Mouse (Mus musculus) forebrain, embryonic 16.5 days (tissue): ENCODE measurements around the gene Slc24a4. TPM values are rescaled to one million over a fixed set of nuclear protein-coding genes. Genes with fewer than 3 reads are reported as not detected.

Experiments used
- ATAC-seq: fragments of 200-750 bp; cut with Nextera tagmentation; 2 replicates; pipeline ENCODE4 v1.8.0; 2017; ENCODE audit warnings: mild to moderate bottlenecking, moderate library complexity
- H3K27ac ChIP-seq: fragments of 300-500 bp; sonication (generic); 2 replicates; pipeline ENCODE4 v1.5.1; 2014; ENCODE audit warnings: low read length, control low read depth
- H3K27me3 ChIP-seq: fragments of 300-500 bp; sonication (generic); replicated peaks from 2 replicates; pipeline ENCODE4 v1.6.1; 2014; ENCODE audit warnings: low read length; ENCODE audit not compliant: control insufficient read depth, insufficient read depth
- H3K36me3 ChIP-seq: fragments of 300-500 bp; sonication (generic); 2 replicates; pipeline ENCODE4 v1.6.1; 2014; ENCODE audit not compliant: control insufficient read depth, insufficient read depth
- H3K4me1 ChIP-seq: fragments of 300-500 bp; sonication (generic); replicated peaks from 2 replicates; pipeline ENCODE4 v1.6.1; 2014; ENCODE audit warnings: low read length; ENCODE audit not compliant: control insufficient read depth, insufficient read depth
- H3K4me2 ChIP-seq: fragments of 300-500 bp; sonication (generic); 2 replicates; pipeline ENCODE4 v1.6.1; 2014; ENCODE audit warnings: mild to moderate bottlenecking, low read length, control low read depth
- H3K4me3 ChIP-seq: fragments of 300-500 bp; sonication (generic); replicated peaks from 2 replicates; pipeline ENCODE4 v1.5.1; 2014; ENCODE audit warnings: mild to moderate bottlenecking, low read length, control low read depth
- H3K9ac ChIP-seq: fragments of 300-500 bp; sonication (generic); replicated peaks from 2 replicates; pipeline ENCODE4 v1.6.1; 2014; ENCODE audit warnings: low read depth, low read length, control low read depth
- H3K9me3 ChIP-seq: fragments of 300-500 bp; sonication (generic); 2 replicates; pipeline ENCODE4 v1.6.1; 2016; ENCODE audit warnings: low read length; ENCODE audit not compliant: control insufficient read depth
- whole genome bisulfite sequencing: fragments of 180-500 bp; shearing (Covaris S2); extraction: QIAGEN DNeasy Blood & Tissue Kit; methylation state at CpG from one replicate; pipeline ENCODE4 v1.1.7; 2014; 5-methylcytosine and 5-hydroxymethylcytosine counted together
- polyA plus RNA-seq: library from polyadenylated mRNA; unstranded; fragments of >200 nt; fragmentation: Nextera tagmentation; extraction: Ambion mirVana; gene quantifications from 2 replicates; pipeline ENCODE4 v1.2.1, GENCODE M21; 2015

Gene Slc24a4
- polyA plus RNA-seq, 1 experiment from 2014 or later: 1.3 TPM

DNA sequence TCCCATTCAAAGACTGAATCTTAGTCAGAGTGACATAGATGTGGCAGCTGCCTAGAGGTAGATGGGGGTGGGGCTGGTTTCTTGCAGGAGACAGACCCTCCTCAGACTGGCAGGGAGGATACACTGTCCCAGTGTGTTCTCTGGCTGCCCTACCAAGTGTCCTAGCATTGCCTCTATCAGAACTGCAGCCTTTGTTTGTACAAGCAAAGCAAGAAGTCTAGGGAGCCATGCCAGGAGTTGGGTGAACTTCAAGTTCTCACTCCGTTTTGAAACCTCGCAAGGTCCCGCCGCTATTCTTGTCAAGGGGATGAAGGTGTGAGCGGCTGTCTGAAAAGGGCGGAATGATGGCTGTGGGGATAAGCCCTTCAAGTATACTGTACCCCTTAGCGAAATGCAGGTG lies 22.7 kb downstream of the Slc24a4 start:
- no peaks in the 10 kb centered on the region for H3K27me3 ChIP-seq
- 90% methylated on average over 7 of the region's 7 CpGs for WGBS
- H3K27ac ChIP-seq: no peak overlapping the region
- H3K9me3 ChIP-seq: no peaks in the 10 kb centered on the region
- H3K4me1 ChIP-seq: no peaks in the 10 kb centered on the region
- ATAC-seq: no peak
- H3K4me2 ChIP-seq: no peak overlapping the region
- no peak overlapping the region for H3K4me3 ChIP-seq
- H3K9ac ChIP-seq: no peak overlapping the region
- no peaks in the 10 kb centered on the region for H3K36me3 ChIP-seq

DNA sequence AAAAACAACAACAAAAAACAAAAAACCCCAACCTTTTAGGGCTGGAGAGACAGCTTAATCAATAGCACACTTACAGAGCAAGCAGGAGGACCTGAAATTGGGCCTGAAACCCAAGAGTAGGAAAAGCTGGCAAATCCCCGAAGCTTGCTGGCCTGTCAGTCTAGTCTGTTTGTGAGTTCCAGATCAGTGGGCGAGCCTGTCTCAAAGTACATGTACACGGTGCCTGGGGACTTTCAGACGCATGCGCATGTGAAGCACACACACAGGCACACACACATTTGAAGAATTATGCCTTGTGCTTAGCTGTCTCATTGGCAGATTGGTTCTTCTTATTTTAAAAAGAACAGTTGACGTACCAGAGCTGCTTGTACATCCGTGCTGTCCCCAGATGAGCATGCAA lies 25.3 kb downstream of the Slc24a4 start:
- Histone ChIP-seq H3K9ac (no peak overlapping the region), H3K27ac (no peak overlapping the region), H3K27me3 (no peaks in the 10 kb centered on the region), H3K9me3 (no peaks in the 10 kb centered on the region), H3K4me2 (no peak overlapping the region), H3K4me3 (no peak overlapping the region), H3K4me1 (no peaks in the 10 kb centered on the region), H3K36me3 (no peaks in the 10 kb centered on the region)
- ATAC-seq: no peak
- WGBS: 90% methylated on average over 7 of the region's 7 CpGs

DNA sequence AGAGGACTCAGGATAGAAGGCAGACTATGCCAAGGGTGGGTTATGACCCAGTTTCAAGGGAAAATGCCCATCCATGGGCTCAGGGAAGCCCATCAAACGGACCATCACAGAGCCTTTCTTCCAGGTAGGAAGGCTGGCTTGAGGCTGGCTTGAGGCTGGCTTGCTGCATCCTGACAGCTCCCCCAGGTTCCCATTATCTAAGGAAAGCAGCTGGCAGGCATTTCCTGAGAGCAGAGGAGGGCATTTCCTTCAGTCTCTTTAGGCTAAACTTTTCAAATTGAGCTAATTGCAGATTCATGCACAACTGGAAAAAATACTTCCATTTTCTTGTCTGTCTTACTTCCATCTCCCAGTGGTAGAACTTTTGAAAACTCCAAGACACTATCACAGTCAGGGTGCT lies 26.3 kb downstream of the Slc24a4 start:
- WGBS: 63% methylated on average over 1 of the region's 1 CpGs

DNA sequence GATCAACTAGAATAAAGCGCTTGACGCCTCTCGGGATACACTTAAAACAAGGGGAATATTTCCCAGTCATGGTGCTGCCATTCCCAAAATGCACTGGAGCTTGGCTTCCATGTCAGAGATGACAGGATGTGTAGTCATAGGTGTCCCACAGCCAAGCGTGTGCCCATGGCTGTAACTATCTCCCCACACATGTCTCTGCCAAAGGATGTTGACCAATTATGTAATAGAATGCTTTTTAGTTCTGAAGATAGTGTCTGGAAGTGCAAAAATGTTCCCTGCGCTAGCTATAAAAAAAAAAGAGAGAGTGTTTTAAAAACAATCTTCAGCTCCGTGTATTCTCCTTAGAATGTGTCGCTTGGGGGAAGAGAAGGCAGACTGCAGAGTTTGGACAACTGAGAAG lies 36.1 kb downstream of the Slc24a4 start:
- H3K27me3 ChIP-seq: no peaks in the 10 kb centered on the region
- no peak overlapping the region for H3K9ac ChIP-seq
- peaks cover 7% of the 10 kb centered on the region for H3K4me1 ChIP-seq
- H3K9me3 ChIP-seq: no peaks in the 10 kb centered on the region
- no peaks in the 10 kb centered on the region for H3K36me3 ChIP-seq
- no peak overlapping the region for H3K27ac ChIP-seq
- no peak for ATAC-seq
- 89% methylated on average over 7 of the region's 7 CpGs for WGBS
- no peak overlapping the region for H3K4me2 ChIP-seq
- no peak overlapping the region for H3K4me3 ChIP-seq

More for the DNA sequence above, 26.3 kb downstream of the Slc24a4 start:
- Histone ChIP-seq H3K9me3 (no peaks in the 10 kb centered on the region), H3K27ac (no peak overlapping the region), H3K4me3 (no peak overlapping the region), H3K36me3 (no peaks in the 10 kb centered on the region), H3K9ac (no peak overlapping the region), H3K4me1 (no peaks in the 10 kb centered on the region), H3K4me2 (no peak overlapping the region), H3K27me3 (no peaks in the 10 kb centered on the region)
- no peak for ATAC-seq

DNA sequence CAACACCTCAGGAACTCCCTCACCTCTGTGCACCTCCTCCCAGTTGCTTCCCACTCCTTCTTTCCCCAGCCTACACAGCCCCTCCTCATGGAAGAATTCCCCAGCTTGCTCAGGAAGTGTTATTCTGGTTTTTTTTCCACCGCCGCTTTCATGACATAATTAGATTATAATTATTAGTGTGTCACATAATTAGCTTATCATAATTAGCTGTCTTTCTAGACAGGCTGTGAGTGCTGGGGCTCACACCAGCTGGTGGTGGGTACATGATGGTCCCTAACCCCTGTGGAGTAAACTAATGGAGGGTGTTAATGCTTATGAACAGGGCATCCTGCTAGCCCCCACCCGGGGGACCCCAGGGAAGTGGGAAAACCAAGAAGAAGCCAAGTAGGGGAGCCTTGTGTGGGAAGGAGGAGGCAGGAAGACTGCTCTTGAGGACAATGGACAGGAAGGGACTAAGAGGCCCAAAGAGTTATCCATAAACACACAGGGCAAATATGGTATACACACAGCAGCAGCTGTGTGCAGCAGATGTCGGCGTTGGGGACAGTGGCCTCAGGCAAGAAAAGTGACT lies 38.2 kb downstream of the Slc24a4 start:
- WGBS: 48% methylated on average over 5 of the region's 5 CpGs

DNA sequence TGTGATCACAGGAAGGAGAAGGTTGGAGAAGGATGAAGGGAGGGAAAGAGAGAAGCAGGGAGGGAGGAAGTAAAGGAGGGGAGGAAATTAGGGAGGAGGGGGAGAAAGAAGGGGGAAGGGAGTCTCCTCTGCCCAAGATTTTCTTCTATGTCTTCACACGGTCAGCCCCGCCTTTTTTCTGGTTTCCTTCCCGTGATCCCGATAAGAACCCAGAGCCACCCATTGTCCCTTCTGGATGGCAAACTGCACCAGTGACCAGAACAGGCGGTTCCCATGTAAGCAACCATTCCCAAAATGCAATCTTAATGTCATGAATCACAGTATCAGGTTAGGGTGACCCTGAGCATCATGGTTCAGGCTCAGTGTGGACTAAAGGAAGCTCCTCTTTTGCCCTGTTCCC lies 38.8 kb downstream of the Slc24a4 start:
- Histone ChIP-seq H3K36me3 (no peaks in the 10 kb centered on the region), H3K9me3 (no peaks in the 10 kb centered on the region), H3K27ac (no peak overlapping the region), H3K4me1 (peaks cover 7% of the 10 kb centered on the region), H3K27me3 (no peaks in the 10 kb centered on the region), H3K9ac (no peak overlapping the region), H3K4me2 (no peak overlapping the region), H3K4me3 (no peak overlapping the region)
- ATAC-seq: no peak
- WGBS: 76% methylated on average over 5 of the region's 5 CpGs

More for the DNA sequence above, 38.2 kb downstream of the Slc24a4 start:
- H3K4me2 ChIP-seq: no peak overlapping the region
- no peak overlapping the region for H3K27ac ChIP-seq
- H3K9me3 ChIP-seq: no peaks in the 10 kb centered on the region
- H3K4me1 ChIP-seq: peaks cover 7% of the 10 kb centered on the region
- peak; percentile 66 for ATAC-seq
- no peak overlapping the region for H3K4me3 ChIP-seq
- no peaks in the 10 kb centered on the region for H3K36me3 ChIP-seq
- no peak overlapping the region for H3K9ac ChIP-seq
- no peaks in the 10 kb centered on the region for H3K27me3 ChIP-seq

DNA sequence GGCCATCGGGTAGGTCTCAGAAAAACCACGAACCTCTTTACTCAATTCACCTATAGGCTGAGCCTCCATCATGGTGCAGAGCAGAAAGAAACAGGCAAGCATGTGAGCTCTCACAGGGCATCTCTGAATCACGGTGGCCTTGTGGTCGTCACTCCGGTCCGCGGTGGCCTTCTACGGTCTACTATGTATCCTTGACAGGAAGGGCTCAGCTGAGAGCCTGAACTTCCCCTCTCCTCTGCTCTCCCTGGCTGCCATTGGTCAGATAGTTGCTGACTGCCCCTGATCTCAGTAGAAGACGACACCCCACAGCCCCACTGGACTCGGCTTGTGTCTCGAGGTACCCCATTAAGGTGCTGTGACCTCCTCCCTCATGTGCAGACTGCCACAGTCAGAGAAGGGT lies 44.2 kb downstream of the Slc24a4 start:
- H3K9me3 ChIP-seq: no peaks in the 10 kb centered on the region
- H3K27ac ChIP-seq: no peak overlapping the region
- no peaks in the 10 kb centered on the region for H3K4me1 ChIP-seq
- no peak for ATAC-seq
- no peak overlapping the region for H3K9ac ChIP-seq
- H3K4me3 ChIP-seq: no peak overlapping the region
- 92% methylated on average over 11 of the region's 11 CpGs for WGBS
- H3K27me3 ChIP-seq: no peaks in the 10 kb centered on the region
- no peak overlapping the region for H3K4me2 ChIP-seq
- no peaks in the 10 kb centered on the region for H3K36me3 ChIP-seq

DNA sequence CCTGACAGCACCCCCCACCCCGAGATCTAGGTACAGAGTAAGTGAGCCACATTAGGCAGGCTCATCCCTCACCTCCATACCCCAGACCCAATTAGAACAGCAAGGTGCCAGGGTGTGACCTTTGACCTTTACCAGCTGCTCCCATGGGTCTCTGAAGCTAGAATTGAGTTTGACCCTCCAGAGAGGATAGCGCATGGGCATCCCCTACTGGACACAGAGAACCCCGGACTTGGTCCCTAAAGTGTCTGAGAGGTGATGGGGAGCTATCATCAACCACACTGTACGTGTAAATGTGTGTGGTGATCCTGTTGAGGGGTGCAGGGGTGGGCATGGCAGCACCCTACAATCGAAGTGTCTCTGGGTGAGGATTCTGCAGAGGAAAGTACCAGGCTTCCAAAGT lies 44.8 kb downstream of the Slc24a4 start:
- no peak overlapping the region for H3K9ac ChIP-seq
- no peak overlapping the region for H3K4me3 ChIP-seq
- no peaks in the 10 kb centered on the region for H3K4me1 ChIP-seq
- H3K4me2 ChIP-seq: no peak overlapping the region
- no peak overlapping the region for H3K27ac ChIP-seq
- 86% methylated on average over 5 of the region's 5 CpGs for WGBS
- no peaks in the 10 kb centered on the region for H3K9me3 ChIP-seq
- ATAC-seq: no peak
- no peaks in the 10 kb centered on the region for H3K27me3 ChIP-seq
- H3K36me3 ChIP-seq: no peaks in the 10 kb centered on the region

DNA sequence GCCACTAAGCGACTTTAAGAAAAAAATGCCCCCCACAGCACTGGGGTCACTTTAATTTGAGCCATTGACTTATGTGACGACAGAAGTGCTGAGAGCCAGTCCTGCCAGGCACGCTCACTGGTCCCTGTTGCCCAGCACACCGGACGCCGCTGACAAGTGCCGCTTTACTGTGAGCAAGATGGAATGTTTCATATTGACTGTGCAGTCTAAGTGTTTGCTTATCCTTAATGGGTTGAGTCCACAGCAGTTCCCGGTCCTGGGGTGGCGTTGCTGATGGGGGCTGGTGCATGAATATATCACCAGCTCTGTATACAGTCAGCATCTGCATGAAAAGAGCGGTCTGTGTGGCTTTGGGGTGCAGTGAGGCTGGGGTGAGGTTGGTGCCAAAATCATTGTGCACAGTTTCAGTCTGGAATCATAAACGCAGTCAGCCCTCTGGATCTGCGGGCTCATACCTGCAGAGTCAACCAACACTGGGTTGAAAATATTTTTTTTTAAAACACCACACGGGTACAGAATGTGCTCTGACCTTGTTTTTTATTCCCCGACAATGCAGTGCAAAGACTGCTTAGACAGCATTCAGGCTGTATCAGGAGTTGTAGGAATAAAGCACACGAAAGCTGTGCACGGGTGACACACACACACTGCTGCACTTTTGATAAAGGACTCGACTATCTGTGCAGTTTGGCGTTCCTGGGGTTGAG lies 52.0 kb downstream of the Slc24a4 start:
- WGBS: 84% methylated on average over 18 of the region's 18 CpGs
- H3K27ac ChIP-seq: no peak overlapping the region
- H3K4me2 ChIP-seq: no peak overlapping the region
- no peak overlapping the region for H3K9ac ChIP-seq
- H3K4me3 ChIP-seq: no peak overlapping the region
- H3K9me3 ChIP-seq: no peaks in the 10 kb centered on the region
- H3K27me3 ChIP-seq: no peaks in the 10 kb centered on the region
- H3K36me3 ChIP-seq: no peaks in the 10 kb centered on the region
- no peak for ATAC-seq
- H3K4me1 ChIP-seq: no peaks in the 10 kb centered on the region
